Mouse (Mus musculus) cerebellum, adult 9-11 months (tissue): ENCODE measurements at regions not wholly inside any gene's neighbourhood (a gene's known extent, or its start where the extent isn't known, plus 50 kb on each side); places are given as distances from the start of the nearest gene placed in this dataset.
A peak's percentile ranks its signal among the peaks of the same experiment; 100 is the strongest.

Experiments used
- DNase-seq: peaks from one replicate; pipeline ENCODE4 v3.0.0; 2022

- DNase-seq: peak; percentile 22
Observed at GRCm38 (mm10) chr9:122437464-122437863, 86.1 kb downstream of the Abhd5 start.

- no peak for DNase-seq
Observed at GRCm38 (mm10) chr9:122446387-122447105, 95.1 kb downstream of the Abhd5 start.

- no peak for DNase-seq
Observed at GRCm38 (mm10) chr9:122447568-122447967, 96.2 kb downstream of the Abhd5 start.

- no peak for DNase-seq
Observed at GRCm38 (mm10) chr9:122448342-122448741, 96.9 kb downstream of the Abhd5 start.

- no peak for DNase-seq
Observed at GRCm38 (mm10) chr9:122450524-122450923, 99.1 kb downstream of the Abhd5 start.

- no peak for DNase-seq
Observed at GRCm38 (mm10) chr9:122455301-122455700, 103.9 kb downstream of the Abhd5 start.

GRCm38 (mm10) chr9:122455779-122456178, 104.4 kb downstream of the Abhd5 start:
- DNase-seq: no peak

- DNase-seq: no peak
Observed at GRCm38 (mm10) chr9:122459491-122459890, 108.1 kb downstream of the Abhd5 start.

- DNase-seq: no peak
Observed at GRCm38 (mm10) chr9:122471539-122471938, 120.1 kb downstream of the Abhd5 start.

- DNase-seq: no peak
Observed at GRCm38 (mm10) chr9:122476356-122476755, 124.9 kb downstream of the Abhd5 start.

- DNase-seq: no peak
Observed at GRCm38 (mm10) chr9:122487001-122487400, 135.6 kb downstream of the Abhd5 start.

GRCm38 (mm10) chr9:122494691-122495090, 143.3 kb downstream of the Abhd5 start:
- DNase-seq: no peak

- no peak for DNase-seq
Observed at GRCm38 (mm10) chr9:122496482-122496985, 145.1 kb downstream of the Abhd5 start.

GRCm38 (mm10) chr9:122501864-122502341, 150.5 kb downstream of the Abhd5 start:
- DNase-seq: no peak

GRCm38 (mm10) chr9:122521569-122521968, 170.2 kb downstream of the Abhd5 start:
- no peak for DNase-seq

GRCm38 (mm10) chr9:122525621-122526055, 174.2 kb downstream of the Abhd5 start:
- no peak for DNase-seq

GRCm38 (mm10) chr9:122528267-122528666, 176.9 kb downstream of the Abhd5 start:
- no peak for DNase-seq

- DNase-seq: no peak
Observed at GRCm38 (mm10) chr9:122529721-122530120, 178.3 kb downstream of the Abhd5 start.

GRCm38 (mm10) chr9:122531806-122532205, 180.4 kb downstream of the Abhd5 start:
- DNase-seq: peak; percentile 50

- no peak for DNase-seq
Observed at GRCm38 (mm10) chr9:122534121-122534814, 182.9 kb downstream of the Abhd5 start.

GRCm38 (mm10) chr9:122534965-122535364, 183.6 kb downstream of the Abhd5 start:
- no peak for DNase-seq

- DNase-seq: no peak
Observed at GRCm38 (mm10) chr9:122540091-122540490, 188.7 kb downstream of the Abhd5 start.

GRCm38 (mm10) chr9:122556051-122556450, 191.1 kb upstream of the Topaz1 start:
- DNase-seq: no peak

GRCm38 (mm10) chr9:122566060-122566459, 181.1 kb upstream of the Topaz1 start:
- no peak for DNase-seq
